Mouse (Mus musculus): ENCODE measurements around the gene Vasp.

GRCm38 (mm10) chr7:19257390-19258022, 14.1 kb downstream of the Vasp start:
- TF ChIP-seq CTCF (IDR thresholded peaks at IDR 0.05; ENCODE audit: low read depth) (no peak), EP300 (IDR thresholded peaks at IDR 0.05; ENCODE audit: low read depth) (no peak)

Measured in heart, postnatal 0 days (tissue).